Mouse (Mus musculus) embryonic fibroblast, embryonic 13.5 days (primary cell): ENCODE measurements at regions not wholly inside any gene's neighbourhood (a gene's known extent, or its start where the extent isn't known, plus 50 kb on each side); places are given as distances from the start of the nearest gene placed in this dataset.

ENCODE experiments used
- CTCF ChIP-seq: IDR thresholded peaks from 2 replicates; pipeline ENCODE4 v1.5.1; 2011; ENCODE audit warnings: mild to moderate bottlenecking, control low read depth, low read length, moderate library complexity, borderline replicate concordance; ENCODE audit not compliant: insufficient read depth
- POLR2A ChIP-seq: IDR thresholded peaks from 2 replicates; pipeline ENCODE4 v1.6.1; 2011; ENCODE audit warnings: low read depth, mild to moderate bottlenecking, control low read depth, low read length, moderate library complexity

DNA sequence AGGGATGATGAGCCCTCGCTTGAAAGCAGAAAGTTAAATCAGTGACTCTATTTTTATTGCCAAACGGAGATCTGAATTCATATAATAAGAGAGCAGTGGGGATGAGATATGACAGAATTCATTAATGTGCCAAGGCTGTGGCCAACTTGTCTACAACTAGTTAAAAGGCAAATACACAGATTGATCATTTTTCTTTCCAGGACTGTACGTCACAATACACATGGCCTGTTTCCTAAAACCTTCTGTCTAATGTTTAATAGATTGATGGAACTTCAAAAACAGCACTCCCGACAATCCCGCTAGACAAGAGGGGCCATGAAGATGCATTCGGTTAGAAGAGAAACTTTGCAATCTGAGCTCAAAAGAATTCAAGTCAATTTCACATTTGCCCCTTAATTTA is 241.4 kb downstream of the Hsfy2 start:
- TF ChIP-seq POLR2A: no peak
- no peak for TF ChIP-seq CTCF
